Mouse (Mus musculus) layer of hippocampus, adult 9-10 months (tissue): Measurements from ENCODE around the gene Cyp2d10.
"Not testable (repeated sequence)": the region's sequence is repeated elsewhere in the genome, so short reads cannot be mapped to it uniquely, and the experiment has no call there.

Experiments
- DNase-seq: peaks from one replicate; pipeline ENCODE4 v3.0.0; 2022; ENCODE audit warnings: low spot score

Cyp2d10 gene

GRCm38 (mm10) chr15:82401516-82401915 lies 5.5 kb downstream of the Cyp2d10 start:
- DNase-seq, result no peak

- DNase-seq, result not testable (repeated sequence)
These were observed 11.0 kb downstream of the Cyp2d10 start for GRCm38 (mm10) chr15:82395955-82396354.

GRCm38 (mm10) chr15:82393922-82394321 lies 13.1 kb downstream of the Cyp2d10 start, which contains the start of gene Cyp2d11:
Cyp2d11 (minus strand) TSS chr15:82394022.
- not testable (repeated sequence) for DNase-seq

- DNase-seq, result not testable (repeated sequence)
These were observed 17.1 kb downstream of the Cyp2d10 start for GRCm38 (mm10) chr15:82389916-82390315.

DNA sequence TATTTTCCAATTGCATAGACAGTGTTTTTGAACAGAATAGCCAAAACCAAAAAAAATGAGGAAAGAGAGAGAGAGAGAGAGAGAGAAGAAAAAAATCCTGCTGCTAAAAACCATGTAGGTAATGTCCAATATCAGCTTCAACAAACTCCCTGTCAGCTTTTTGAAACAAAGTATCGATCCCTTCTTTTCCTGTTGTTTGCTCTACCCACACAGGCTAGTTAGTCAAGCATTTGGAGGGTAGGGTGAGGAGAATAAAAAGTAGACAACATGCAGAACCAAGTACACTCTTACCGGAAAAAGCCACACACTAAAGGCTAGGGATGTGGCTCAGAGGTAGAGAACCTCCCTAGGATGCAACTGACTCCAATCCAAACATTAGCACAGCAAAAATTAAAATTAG lies 21.3 kb downstream of the Cyp2d10 start:
- no peak for DNase-seq

DNA sequence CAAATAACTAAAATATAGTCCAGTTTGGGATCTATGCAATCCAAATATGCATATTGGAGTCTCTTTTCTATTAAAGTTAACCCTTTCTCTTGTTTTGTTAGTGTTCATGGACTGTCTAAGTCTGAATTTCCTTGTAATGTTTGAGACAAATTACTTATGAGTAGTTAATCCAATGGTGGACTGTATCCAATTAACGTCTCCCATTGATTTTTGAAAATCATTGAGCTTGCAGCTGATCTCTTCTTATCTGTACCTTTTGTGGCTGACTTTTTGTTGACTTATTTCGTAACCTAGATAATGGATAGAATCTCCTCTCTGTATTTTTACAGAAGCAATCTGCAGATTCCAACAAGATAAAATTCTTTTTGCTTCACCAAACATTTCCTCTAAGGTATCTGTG lies 24.6 kb downstream of the Cyp2d10 start:
- no peak for DNase-seq

- no peak for DNase-seq
These were observed 26.3 kb downstream of the Cyp2d10 start for GRCm38 (mm10) chr15:82380714-82381062.

GRCm38 (mm10) chr15:82379871-82380713 lies 26.9 kb downstream of the Cyp2d10 start, which contains the start of gene Cyp2d22:
Cyp2d22 (minus strand) TSS chr15:82380260.
- DNase-seq, result no peak

GRCm38 (mm10) chr15:82379511-82379870 lies 27.5 kb downstream of the Cyp2d10 start:
- no peak for DNase-seq

- no peak for DNase-seq
These were observed 28.5 kb downstream of the Cyp2d10 start for GRCm38 (mm10) chr15:82378261-82379180.

- DNase-seq, result no peak
These were observed 29.3 kb downstream of the Cyp2d10 start for GRCm38 (mm10) chr15:82377701-82378100.

DNA sequence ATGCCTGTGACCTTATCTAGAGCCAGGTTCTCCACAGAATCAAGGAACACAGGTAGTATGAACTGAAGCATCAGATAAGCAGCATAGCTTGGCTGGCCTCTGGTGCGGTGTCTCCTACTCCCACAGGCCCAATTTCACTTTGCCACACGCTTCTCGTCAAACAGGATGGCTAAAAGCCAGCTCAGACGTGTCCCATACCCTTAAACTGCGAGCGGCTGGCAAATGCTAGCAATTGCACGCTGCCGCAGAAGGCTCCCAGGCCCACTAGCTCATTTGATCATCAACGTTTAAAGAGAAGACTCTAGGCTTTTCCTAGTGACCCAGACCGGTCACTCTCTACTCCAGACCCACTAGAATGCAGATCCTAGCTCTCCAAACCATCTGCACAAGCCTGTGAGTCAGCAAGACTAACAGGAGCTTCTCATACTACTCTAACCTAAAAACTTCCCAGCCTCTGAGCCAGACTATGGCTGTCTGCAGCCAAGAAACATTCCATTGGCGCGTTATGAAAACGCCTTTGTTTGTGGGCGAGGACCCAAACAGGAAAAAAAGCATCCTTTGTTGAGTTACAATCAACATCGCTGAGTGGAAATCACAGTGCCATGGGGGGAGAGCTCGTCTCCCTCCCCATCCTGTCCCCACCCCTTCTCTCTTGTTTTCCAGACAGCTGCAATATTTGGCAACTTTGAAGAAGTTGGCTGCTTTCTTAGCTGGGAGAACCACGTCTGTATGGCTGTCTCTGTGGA lies 30.4 kb downstream of the Cyp2d10 start:
- DNase-seq, result peak; percentile 63

DNA sequence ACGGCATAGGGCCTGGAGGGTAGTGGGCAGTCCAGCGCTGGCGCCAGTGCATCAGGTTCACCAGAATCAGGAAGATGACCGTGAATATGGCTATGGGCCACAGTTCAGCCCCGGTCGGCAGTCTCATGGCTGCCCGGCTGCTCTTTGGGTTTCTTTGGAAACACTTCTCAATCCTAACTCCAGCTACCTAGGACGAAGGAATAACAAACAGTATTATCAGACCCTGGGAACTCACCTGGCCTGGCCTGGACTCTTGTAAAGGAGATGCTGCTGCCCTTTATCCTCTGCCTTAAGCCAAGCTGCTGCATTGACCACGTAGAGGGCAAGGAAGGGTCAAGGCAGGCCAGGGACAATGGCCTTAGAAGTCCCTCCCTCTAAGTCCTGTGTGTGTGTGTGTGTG lies 31.1 kb downstream of the Cyp2d10 start:
- no peak for DNase-seq

DNA sequence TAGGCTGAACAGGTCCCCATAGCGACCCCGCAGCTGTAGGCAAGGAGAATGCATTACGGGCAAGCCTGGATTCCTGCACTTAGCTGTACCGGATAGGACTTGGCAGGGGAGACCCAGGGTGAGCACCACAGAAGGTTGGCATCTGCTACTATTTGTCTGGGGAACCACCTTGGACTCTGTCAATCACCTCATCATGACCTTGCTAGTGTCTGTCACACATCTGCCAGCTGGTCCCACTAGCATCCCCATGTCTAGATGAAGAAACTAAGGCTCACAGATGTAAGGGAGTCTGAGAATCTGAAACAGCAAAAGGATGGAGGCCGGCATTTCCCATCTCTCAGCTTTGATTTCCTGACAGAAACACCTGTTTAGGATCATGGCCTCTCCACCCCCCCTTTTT lies 32.6 kb downstream of the Cyp2d10 start:
- no peak for DNase-seq

DNA sequence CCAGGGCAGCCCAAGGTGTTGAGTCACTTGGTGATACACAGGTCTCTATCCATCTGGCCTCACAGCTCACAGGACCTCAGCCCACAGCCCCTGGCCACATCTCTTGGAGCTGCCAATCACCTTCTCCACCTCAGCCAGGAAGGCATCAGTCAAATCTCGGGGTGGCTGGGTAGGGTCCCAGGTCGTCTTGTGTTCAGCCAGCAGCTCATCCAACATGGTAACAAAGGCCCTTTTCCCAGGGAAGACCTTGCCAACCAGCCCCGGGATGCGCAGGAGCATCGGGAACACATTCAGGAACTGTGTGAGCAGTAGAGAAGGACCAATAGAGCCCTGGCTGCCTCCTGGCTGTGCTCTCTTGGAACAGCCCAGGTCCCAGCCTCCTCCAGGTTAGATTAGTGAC lies 34.0 kb downstream of the Cyp2d10 start:
- no peak for DNase-seq

- DNase-seq, result no peak
These were observed 34.5 kb downstream of the Cyp2d10 start for GRCm38 (mm10) chr15:82372446-82372845.

GRCm38 (mm10) chr15:82368851-82369250 lies 38.1 kb downstream of the Cyp2d10 start:
- DNase-seq, result no peak

- no peak for DNase-seq
These were observed 38.8 kb downstream of the Cyp2d10 start for GRCm38 (mm10) chr15:82368146-82368545.

DNA sequence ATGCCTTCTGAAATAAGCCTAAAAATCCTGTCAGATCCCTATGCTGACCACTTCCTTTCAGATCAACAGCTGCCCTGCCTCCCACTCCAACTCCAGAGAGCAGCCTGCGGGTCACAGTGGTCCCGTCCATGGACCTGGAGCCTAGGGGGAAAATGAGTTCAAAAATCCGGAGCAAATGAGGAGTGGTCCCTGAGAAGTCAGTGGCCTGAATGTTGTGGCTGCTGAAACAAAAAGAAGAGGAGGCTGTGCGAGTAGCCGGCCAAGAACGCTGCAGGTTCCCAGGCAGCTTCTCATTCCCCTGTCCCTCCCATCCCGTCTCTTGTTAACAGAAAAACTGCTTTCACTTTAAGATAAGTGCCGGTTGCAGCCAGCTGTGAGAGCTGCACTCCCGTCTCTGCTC lies 42.4 kb downstream of the Cyp2d10 start:
- DNase-seq, result not testable (repeated sequence)

GRCm38 (mm10) chr15:82363801-82364200 lies 43.2 kb downstream of the Cyp2d10 start:
- DNase-seq, result not testable (repeated sequence)

GRCm38 (mm10) chr15:82362234-82362633 lies 44.8 kb downstream of the Cyp2d10 start:
- DNase-seq, result no peak

DNA sequence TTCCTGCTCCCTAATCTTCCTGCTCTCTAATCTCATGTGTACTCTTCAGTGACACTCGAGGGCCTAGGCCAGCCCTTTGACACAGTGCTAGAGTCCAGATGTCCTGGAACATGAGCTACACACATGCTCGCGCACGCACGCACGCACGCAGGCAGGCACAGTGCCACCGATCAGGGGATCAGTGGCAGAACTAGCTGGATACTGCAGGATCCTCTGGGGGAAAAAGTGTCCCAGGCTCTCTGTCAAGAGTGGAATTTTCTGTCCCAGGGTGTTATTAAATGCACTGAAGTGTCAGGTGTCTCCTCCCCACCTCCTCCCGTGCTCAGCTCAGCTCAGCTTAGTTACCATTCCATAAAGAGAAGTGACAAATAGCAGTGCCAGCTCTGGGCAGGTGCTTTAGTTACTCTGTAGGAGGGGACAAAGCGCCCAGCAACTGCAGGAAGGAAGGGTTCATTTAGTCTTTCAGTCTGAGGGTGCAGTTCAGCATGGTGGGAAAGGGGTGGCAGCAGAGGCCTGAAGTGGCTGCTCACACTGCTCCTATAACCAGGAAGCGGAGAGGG lies 45.5 kb downstream of the Cyp2d10 start:
- no peak for DNase-seq
